Mouse (Mus musculus) frontal cortex, postnatal 25 days (tissue): ENCODE data around the gene Ano8.

Experiments used
- DNase-seq, 2 experiments: peaks; one replicate each; pipeline ENCODE4 v3.0.0; 2022; ENCODE audit warnings: low spot score in 2 of 2

Ano8 gene

DNA sequence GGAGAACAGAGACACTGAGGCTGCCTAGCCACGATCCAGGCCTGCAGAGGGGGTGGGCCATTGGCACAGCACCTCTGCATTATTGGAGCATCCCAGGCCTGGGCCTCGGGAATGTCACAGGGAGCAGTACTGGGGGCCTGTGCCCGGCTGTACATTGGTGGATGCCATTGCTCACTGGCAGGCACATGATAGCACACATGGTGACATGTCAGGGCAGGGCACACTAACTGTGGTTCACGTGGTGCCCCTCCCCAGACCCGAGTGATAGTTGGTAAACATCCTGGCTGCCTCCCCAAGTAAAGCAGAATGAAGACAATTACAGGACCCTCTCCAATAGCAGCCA lies 14.9 kb downstream of the Ano8 start:
- DNase-seq = no peak

DNA sequence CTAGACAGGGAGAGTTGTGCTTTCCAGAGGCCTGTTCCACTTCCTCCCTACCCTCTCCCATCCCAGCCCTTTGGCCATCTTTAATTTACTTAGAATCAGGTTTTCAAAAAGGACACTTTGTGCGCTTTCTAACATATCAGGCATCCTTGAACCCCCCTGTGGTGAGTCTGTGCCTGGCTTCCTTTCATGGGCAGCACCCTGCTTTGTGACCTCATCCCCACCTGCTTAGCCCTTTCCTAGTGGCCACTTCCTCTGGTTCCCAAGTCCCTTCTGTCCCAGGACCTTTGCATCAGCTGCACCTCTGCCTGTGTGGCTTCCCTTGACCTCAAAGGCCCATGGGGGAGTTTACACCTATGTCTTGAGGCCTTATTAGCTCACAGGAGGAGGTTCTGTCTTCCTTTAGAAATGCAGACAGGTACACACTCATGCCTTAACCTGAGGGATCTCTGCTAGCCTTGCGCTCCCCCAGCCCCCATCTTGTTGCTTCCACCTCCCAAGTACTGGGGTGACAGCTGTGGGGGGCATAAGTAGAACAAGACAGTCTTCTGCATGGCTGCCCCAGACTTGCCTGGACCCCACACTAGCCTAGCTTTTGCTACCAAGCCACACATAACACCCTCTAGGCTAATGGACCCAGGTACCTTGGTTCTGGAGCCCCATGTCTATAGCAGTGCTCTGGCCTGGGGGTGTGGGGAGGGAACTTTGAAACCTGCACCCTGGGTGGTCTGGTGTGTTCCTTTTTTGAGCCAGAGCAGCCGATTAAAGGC lies 15.4 kb downstream of the Ano8 start:
- no peak for DNase-seq

DNA sequence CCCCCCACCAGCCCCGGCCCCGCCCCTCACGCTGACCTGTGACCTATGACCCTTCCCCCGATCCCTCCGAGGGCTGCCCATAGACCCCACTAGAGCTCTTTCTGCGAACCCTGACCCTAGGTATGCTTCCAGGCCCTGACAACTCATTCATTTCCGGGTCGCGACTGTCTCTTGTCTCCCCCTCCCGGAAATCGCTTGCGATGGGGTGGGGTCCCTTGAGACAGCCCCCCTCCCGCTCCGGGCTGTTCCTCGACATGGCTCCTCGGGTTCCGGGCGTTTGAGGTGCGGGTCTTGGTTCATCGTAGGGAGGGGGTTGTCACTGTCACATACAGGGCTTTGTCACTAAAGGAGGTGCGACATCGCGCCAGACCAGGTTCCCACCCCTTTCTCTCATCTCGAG lies 16.4 kb downstream of the Ano8 start:
- DNase-seq = no peak

DNA sequence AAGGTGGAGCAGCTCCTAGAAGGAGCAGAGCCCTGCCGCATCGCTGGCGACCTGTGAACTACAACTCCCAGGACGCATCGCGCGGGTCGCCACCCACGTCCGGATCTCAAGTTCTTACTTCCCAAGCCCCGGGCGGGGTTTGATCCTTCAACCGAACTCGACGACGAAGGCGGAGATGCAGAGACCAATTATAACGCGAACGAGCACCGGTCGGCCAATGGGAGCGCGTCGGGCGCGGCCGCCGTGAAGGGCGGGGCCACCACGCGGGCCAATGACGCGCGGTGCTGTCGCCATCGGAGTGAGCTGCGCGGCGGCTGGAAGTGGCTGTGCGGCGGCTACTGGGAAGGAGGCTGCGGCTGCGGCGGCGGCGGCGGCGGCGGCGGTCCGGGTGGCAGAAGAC lies 16.8 kb downstream of the Ano8 start, which contains the start of gene Dda1:
Gene Dda1, plus strand, starts transcription at position 284 of the 400 bp plus-strand sequence.
- peak; percentile 94 to 97 for DNase-seq

DNA sequence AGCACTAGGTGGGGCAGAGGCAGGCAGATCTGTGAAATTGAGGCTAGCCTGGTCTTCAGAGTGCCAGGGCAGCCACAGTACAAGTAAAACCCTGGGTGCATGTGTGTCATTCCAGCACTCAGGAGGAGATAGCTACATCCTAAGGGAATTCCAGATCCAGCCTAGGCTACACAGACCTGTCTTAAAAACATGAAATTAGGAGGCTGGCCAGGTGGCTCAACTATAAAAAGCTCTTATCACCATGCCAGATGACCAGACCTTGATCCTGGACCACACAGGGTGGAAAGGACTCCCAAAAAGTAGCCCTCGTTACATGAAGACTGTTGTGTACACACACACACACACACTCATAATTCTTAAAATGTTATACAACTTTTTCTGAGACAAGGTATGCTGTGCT lies 17.8 kb downstream of the Ano8 start:
- DNase-seq = no peak

DNA sequence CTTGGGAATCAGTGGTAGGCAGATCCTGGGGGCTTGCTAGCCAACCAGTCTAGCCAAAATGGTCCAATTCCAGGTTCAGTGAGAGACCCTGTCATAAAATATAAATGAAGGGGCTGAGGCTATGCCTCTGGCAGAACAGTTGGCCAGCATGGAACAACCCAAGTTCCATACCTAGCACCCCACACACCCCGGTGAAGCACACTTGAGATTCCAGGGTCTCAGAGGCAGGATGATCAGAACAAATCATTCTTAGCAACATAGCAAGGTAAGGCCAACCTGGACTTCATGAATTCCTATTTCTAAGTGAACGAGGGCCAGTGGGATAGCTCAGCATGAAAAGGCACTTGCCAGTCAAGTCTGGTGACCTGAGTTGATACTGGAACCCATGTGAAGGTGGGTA lies 18.6 kb downstream of the Ano8 start:
- no peak for DNase-seq

DNA sequence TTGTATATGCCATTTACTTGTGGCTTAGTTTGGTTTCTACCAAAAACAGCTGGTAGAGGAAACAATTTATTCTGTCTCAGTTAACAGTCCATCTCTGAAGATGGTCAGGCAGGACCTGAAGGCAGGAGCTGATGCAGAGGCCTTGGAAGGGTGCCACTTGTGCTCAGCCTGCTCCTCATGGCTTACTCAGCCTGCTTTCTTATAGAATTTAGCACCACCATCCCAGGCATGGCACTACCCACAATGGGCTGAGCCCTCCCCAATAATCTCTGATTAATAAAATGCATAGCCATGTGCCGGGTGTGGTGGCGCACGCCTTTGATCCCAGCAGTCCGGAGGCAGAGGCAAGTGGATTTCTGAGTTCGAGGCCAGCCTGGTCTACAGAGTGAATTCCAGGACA lies 19.6 kb downstream of the Ano8 start:
- no peak for DNase-seq

DNA sequence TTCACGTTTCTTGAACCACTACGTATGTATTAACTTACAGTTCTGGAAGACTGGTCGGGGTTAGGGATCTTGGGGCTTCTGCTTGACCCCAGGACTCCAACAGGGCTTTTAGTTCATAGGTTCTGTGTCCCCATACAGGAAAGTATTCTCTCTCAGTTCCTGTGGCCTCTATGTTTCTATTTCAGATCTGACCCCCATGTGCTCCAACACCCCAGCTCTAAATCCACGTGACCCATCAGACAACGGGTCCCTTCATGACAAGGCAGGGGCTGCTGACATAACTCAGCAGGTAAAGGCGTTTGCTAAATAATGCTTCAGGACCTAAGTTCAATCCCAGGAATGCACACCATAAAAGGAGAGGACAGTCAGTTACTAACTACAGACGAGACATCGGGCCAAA lies 20.0 kb downstream of the Ano8 start:
- no peak for DNase-seq

DNA sequence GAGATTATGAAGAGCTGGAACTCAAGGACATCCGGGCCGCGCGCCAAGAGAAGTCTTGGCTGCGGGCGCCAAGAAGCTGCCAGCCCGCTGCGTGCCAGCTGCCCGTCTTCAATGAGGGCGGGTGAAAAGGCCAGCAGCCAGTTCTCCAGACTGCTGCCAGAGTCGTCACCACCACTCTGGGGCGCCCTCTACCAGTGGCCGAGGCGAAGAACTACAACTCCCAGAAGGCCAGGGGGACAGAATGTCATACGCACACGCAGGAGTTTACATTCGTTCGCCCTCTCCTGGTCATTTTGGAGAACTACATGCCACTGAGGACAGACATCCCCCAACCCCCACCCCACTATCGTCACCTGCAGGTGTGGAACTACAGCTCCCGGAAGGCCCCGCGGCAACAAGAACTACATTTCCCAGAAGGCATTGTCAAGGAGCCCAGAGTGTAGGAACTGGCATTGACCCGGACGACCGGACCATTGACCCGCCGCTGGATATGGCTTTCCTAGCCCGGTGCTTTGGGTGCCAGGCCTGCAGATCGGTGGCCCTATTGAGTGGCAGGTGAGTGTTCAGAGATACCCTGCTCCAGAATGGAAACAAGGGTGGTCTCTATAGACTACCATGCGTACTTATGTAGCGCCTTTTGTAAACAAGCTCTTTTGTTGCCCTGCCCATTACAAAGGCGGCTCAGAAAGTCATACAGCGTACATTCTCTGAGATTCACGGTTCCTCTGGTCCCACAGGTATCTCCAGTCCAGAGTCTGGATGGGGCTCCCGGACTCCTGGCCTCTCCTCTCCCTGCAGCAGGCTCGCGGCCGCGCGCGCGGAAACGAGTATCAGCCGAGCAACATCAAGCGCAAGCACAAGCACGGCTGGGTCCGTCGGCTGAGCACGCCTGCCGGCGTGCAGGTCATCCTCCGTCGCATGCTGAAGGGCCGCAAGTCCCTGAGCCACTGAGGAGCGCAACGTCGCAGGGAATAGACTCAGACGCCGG lies 21.0 kb downstream of the Ano8 start, which contains the start of gene Mrpl34:
Gene Mrpl34, plus strand, starts transcription at position 447 of the 988 bp plus-strand sequence.
- DNase-seq = peak; percentile 97 to 99

DNA sequence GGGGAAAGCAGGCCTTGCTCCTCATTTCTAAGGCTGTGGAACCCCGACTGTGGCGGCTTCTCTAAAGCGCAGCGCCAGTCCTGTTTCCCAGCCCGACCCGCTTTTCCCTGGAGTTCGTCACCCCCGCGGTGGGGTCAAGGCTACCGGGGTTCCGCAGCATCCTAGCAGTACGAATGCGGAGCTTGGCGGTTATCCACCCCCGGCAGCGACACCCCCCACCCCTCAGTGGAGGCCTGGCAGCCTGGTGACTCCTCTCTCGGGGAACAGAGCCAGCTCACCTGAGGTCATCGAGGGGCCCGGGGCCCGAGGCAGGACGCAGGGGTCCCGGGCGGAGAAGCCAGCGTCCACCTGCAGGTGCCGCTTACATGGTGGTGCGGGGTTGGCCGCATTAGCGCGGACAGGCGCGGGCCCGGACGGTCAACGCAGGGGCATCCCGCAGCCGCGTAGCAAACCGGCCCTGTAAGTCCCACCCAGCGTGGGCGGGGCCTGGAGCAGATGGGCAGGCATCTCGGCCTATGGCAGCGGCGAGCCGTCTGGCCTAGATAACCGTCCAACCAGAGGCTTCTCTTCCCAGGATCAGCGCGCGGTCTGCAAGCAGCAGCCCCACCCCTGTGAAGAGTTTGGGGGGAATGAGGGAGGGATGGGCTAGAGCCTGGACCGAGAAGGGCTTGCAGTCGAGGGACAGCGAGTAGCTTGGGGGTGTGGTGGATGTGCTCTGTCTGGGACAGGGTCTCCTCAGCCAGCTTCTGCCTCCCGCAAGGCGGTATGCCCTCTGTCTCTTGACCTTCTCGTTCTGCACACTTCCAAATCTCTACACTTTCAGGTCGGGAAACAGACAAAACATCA lies 22.4 kb downstream of the Ano8 start, which contains the start of gene Abhd8:
Gene Abhd8, minus strand, starts transcription at position 468 of the 846 bp plus-strand sequence.
- DNase-seq = peak; percentile 99

DNA sequence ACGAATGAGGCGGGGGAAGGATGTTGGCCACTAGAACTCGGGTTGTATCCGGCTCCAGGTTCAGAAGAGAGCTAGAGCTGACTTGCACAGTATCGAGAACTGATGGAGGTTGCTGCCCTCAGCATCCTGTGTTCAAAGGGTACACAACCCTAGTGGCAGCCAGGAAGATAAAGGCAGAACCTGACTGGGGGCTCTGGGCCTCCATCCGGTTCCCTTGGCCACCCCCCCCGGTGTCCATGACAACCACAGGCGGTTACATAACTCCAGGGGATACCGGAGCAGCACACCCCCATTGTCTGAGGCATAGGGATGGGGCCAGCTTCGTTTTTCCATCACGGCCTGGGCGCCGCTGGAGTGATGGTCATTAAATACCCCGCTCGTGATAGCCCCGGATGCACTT lies 23.0 kb downstream of the Ano8 start:
- peak in 1 of 2 experiments; percentile 50 for DNase-seq

DNA sequence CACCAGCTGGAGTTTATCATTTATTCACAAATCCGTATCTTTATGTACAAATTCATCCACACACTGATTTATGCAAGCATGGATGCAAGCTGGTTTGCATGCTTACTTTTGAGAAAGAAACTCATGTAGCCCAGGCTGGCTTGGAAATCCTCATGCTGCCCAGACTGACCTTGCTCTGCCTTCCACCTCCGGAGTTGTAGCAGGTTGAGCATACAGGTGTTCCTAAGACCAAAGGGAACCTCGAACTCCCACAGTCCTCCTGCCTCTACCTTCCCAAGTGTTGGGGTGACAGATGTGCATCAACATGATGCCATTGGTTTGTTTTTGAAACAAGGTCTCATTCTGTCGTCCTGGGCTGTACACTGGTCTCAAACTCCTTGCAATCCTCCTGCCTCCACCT lies 23.6 kb downstream of the Ano8 start:
- DNase-seq = no peak

DNA sequence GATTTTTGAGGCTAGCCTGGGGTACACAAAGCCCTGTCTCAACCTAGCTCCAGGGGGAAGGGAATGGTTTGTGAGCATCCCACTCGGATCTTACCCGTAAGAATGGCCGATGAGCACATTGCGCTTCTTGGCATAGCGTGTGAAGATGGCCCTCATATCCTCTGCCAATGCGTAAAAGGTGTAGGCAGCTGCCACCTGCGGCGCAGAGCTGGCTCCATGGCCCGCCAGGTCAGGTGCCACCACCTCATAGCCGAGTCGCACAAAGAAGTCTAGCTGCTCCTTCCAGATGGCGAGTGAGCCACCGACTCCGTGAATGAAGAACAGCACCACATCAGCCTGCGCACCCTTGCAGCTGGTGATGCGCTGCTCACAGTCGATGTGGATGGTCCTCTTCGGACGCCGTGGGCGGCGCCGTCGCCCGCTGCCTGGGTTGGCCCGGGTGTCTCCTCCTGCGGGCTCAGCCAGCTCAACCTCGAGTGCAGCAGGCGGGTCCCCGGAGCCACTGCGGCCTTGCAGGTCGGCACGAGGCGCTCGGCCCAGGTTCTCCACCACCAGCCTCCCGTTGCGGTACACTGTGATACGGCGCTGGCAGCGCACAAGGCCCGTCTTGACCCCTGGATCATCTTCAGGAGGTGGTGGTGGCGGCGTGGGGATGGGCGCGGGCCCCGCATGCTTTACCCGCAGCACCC lies 24.5 kb downstream of the Ano8 start:
- DNase-seq = no peak

DNA sequence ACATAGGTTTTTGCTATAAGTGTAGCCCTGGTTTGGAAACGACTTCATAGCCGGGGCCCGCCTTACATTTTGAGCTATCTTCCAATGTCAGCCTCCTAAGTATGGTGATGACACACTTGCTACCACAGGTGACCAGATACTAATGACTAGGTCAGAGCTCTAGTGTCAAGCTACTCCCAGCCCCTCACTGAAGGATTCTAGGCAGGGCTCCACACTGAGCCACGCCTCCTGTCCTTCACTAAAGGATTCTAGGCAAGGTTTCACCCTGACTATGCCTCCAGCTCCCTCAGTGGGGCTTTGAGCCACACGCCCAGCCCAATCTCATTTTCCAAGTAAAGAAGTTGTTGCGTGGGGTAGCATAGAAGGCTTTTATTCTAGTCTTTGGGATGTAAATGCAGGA lies 25.0 kb downstream of the Ano8 start:
- no peak for DNase-seq

DNA sequence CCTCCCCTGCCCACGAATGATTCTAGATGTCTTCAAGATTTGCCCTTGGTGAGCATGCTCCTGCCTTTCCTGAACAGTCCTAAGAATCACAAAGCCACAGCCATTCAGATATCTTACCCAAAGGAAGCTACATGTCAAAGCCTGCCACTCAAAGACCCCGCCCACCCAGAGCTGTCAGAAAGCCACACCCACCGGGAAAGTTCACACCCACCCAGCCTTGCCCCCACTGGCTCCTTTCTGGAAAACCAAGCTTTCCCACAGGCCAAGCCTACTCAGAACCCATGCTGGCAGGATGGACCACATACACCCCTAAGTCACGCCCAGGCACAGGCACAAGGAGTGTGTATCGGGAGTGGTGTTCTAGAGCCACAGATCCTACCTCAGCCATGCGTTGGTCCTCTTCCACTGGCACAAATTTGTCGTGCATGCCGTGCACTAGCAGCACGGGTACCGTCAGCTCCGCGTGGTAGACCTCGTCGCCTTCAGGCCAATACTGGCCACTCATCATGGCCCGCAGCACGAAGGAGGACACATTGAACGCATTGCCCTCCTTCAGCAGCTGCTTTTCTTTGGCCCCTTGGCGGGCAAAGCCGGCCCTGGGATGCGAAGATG lies 28.0 kb downstream of the Ano8 start:
- peak in 1 of 2 experiments; percentile 1 for DNase-seq

DNA sequence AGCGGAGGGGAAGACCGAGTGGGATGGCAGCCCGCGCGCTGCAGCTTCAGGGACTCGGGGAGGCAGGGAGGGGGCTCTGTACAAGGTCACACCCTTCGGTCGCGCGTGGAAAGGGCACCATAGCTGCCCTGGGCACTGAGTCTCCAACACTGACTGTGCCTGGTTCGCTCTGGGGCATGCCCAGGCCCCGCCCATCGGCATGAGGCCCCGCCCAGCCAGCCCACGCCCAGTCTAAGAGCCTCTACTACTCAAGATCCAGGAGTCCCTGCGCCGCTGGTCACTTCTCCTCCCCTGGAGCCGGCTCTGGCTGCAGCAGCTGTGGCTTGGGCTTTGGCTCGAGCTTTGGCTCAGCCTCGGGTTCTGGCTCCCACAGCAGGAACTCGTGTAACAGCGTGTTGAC lies 28.9 kb downstream of the Ano8 start:
- no peak for DNase-seq

DNA sequence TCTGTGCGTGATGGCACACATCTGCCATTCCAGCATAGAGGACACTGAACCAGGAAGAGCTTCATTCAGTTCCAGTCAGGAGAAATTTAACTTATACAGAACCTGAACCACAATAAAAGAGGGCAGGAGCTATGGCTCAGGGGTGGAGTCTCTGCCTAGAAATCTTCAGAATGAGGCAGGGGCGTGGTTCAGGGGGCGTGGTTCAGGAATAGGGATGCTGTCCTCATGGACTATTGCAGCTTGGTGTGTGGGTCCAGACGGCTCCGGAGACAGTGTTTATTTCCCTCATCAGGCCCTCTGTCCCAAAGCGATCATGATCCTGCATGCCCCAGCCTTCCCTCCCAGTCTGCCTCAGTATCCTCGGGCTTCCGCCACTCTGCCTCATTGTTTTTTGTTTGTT lies 31.1 kb downstream of the Ano8 start:
- DNase-seq = no peak

DNA sequence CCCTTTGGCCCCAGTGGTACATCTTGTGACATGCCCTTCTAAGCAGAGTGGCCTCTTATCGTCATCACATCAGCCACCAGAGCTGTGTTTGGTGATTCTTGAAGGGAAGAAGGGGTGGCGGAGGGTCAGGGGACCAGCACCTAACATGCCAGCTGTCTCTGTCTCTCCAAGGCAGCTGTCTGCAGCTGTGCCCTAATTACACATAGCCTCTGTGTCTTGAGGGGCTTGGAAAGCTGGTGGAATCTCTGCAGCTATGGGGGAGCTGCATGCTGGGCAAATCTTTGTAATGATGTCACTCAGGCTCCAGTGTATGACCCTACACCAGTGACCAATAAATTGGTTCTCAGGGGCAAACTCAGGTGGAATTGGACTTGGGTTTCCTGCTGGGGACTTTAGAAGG lies 33.1 kb downstream of the Ano8 start:
- no peak for DNase-seq

DNA sequence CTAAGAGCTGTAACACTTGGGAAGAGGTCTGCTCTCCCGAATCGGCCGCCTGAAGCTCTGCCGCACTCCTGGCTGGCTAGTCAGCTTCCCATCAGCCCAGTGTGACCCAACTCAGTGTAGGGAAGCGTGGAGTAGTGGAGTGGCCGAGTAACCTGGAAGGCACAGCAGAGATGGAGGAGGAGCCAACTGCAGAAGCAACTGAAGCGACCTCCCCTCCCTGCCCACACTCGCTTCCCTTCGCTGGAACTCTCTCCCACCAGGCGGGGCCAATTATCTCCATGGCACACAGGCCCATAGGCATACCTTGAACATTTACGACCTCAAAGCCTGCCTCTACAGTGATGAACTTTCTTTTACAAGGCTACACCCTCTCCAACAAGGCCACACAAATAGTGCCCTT lies 34.0 kb downstream of the Ano8 start:
- DNase-seq = no peak

DNA sequence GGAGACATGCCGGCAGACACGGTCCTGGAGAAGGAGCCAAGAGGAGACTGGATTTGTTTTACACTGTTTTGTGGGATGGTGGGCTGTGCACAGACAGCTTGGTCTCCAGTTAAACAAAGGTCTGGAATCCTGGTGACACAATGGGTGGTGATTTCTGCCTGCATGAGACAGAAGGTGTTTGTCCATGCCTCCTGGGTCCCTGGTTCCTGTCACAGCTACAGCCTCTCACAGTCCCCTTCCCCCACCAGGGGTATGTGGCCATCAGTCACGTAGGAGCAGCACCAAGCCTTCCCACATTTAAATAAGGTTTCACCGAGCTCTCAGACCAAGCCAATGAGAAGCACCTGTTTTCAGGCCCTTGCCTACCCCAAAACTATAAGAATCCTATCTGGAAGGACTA lies 34.4 kb downstream of the Ano8 start:
- DNase-seq = no peak

DNA sequence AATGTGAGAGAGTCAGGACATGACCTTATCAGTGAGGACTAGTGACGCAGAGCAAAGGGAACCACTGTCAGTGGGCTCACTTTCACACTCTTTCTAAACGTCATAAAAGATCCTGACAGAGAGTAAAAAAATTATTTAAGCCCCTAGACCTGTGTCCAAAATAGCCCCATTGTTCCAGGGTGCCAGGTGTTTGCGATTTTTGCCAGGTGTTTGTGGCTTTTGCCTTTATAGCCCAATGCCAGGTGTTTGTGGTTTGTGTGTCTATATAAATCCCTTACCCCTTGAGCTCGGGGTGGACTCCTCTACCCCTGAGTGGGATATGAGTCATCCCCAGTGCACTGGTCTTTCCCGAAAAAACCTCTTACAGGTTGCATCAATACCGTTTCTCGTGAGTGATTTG lies 40.7 kb downstream of the Ano8 start:
- DNase-seq = no peak
